Mouse (Mus musculus): ENCODE results near the gene Brip1. TPM values are rescaled to one million over a fixed set of nuclear protein-coding genes. Genes with fewer than 3 reads are reported as not detected.
A peak's percentile ranks its signal among the peaks of the same experiment; 100 is the strongest.

The Brip1 gene
- 1.7 and 2.1 TPM in 2 replicates for polyA plus RNA-seq (2015; fragmentation: Nextera tagmentation; extraction: Ambion mirVana)

DNA sequence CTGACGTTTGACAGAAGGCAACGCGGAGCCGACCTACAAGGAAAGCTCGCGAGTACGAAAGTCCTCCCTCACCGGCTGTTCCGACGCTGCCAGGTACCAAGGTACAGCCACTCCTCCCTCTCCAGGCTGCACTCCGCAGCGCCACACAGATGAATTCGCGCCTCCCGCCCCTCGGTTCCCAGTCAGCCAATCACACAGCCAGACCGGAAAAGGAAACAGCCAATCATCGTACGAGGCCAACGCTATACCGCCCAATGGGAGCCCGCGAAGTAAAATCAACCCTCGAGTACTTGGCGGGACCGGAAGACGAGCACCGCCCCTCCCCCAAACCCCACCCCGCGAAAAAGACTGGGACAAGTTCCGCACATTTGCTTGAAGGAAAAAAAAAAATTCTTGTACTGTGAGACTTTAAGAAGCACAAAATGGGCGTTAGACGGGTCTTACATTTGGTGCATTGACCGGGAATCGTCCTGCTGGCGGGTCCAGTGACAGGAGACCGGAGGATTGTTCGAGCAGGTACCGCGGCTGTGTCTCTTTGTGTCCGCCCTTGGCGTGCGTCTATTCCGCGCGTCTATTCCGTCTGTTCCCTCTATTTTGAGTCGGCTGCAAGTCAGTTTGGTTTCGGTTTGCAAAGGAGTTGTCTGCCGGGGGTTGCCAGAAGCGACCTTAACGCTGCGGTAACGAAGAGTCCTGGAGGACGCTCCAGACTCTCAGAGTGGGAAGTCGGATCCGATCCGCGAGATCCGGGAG, at the start of gene Brip1:
TSS of gene Brip1 (minus strand) at position 157 of the 750 bp plus-strand sequence.
- Histone ChIP-seq H3K36me3 (ENCODE audit: control insufficient read depth, insufficient read depth, low read length) (peaks cover 21% of the 10 kb centered on the region), H3K4me1 (ENCODE audit: control insufficient read depth, insufficient read depth, low read depth, low read length) (peaks cover 6% of the 10 kb centered on the region), H3K27me3 (replicated peaks; ENCODE audit: control insufficient read depth, insufficient read depth, low read length) (no peaks in the 10 kb centered on the region), H3K27ac (ENCODE audit: low read depth, low read length) (peak within 1 kb of the TSS; percentile 78), H3K9ac (ENCODE audit: low read depth, low read length) (peak within 1 kb of the TSS; percentile 74), H3K4me3 (ENCODE audit: low read length) (peak within 1 kb of the TSS; percentile 81), H3K9me3 (ENCODE audit: control insufficient read depth, low read length) (peaks cover 9% of the 10 kb centered on the region), H3K4me2 (ENCODE audit: low read length) (peak within 1 kb of the TSS; percentile 74)
- WGBS, result under 1% methylated on average over 60 of the region's 60 CpGs
- ATAC-seq, result peak; percentile 99

DNA sequence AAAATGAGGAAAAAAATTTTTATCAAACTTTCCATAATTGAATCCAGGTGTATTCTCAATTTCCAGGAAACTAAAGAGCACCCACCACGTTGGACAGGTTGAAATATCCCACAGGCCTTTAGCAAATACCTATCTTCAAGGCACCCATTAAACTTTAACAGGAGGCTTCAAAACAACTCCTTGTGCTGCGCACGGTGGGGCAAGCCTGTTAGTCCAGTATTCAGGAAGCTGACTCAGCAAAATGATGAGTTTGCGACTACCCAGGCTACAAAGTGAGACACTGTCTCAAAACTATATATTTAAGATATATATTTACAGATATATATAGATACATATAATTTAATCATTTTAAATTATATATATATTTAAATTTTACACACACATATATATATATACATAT, 31.5 kb upstream of the Brip1 start:
- peaks cover 26% of the 10 kb centered on the region for H3K36me3 ChIP-seq (ENCODE audit: control insufficient read depth, insufficient read depth, low read length)
- ATAC-seq, result no peak
- 95% methylated on average over 4 of the region's 4 CpGs for WGBS
- H3K27me3 ChIP-seq (replicated peaks; ENCODE audit: control insufficient read depth, insufficient read depth, low read length), result no peaks in the 10 kb centered on the region
- no peaks in the 10 kb centered on the region for H3K9me3 ChIP-seq (ENCODE audit: control insufficient read depth, low read length)
- H3K27ac ChIP-seq (ENCODE audit: low read depth, low read length), result no peak overlapping the region
- no peak overlapping the region for H3K4me2 ChIP-seq (ENCODE audit: low read length)
- no peaks in the 10 kb centered on the region for H3K4me1 ChIP-seq (ENCODE audit: control insufficient read depth, insufficient read depth, low read depth, low read length)
- no peak overlapping the region for H3K9ac ChIP-seq (ENCODE audit: low read depth, low read length)
- no peak overlapping the region for H3K4me3 ChIP-seq (ENCODE audit: low read length)

DNA sequence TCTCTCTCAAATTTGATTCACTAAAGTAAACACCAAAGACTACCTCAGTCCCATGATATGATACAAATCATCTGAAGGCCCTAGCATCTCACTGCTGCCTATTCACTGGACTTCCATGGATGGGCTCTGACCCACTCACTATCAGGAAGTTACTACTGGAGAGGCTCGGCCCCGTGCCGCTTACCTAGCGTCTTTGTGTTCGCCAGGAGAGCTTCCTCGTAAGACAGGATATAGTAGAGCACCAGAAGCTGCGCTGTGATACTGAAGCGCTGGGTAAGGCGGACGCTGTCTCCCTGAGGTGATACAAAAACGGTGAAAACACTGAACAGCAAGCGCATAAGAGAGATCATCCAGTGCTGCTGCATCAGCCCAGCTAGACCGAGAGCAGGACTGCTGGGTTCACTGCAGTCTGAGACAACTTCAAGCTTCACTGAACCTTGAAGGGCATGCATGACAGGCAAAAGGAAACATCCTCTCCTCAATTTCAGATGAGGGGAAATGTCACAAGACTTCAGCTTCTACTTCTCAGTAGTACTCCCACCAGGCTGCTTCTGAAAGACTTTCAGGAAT, 30.9 kb upstream of the Brip1 start:
- Histone ChIP-seq H3K4me3 (ENCODE audit: low read length) (no peak overlapping the region), H3K9me3 (ENCODE audit: control insufficient read depth, low read length) (no peaks in the 10 kb centered on the region), H3K27me3 (replicated peaks; ENCODE audit: control insufficient read depth, insufficient read depth, low read length) (no peaks in the 10 kb centered on the region), H3K27ac (ENCODE audit: low read depth, low read length) (no peak overlapping the region), H3K9ac (ENCODE audit: low read depth, low read length) (no peak overlapping the region), H3K36me3 (ENCODE audit: control insufficient read depth, insufficient read depth, low read length) (peaks cover 24% of the 10 kb centered on the region), H3K4me2 (ENCODE audit: low read length) (no peak overlapping the region), H3K4me1 (ENCODE audit: control insufficient read depth, insufficient read depth, low read depth, low read length) (no peaks in the 10 kb centered on the region)
- 95% methylated on average over 13 of the region's 13 CpGs for WGBS
- no peak for ATAC-seq

GRCm38 (mm10) chr11:86226646-86227180, 25.7 kb upstream of the Brip1 start:
- H3K4me2 ChIP-seq (ENCODE audit: low read length), result no peak overlapping the region
- no peaks in the 10 kb centered on the region for H3K27me3 ChIP-seq (replicated peaks; ENCODE audit: control insufficient read depth, insufficient read depth, low read length)
- H3K36me3 ChIP-seq (ENCODE audit: control insufficient read depth, insufficient read depth, low read length), result peaks cover 27% of the 10 kb centered on the region
- no peaks in the 10 kb centered on the region for H3K4me1 ChIP-seq (ENCODE audit: control insufficient read depth, insufficient read depth, low read depth, low read length)
- ATAC-seq, result no peak
- no peak overlapping the region for H3K27ac ChIP-seq (ENCODE audit: low read depth, low read length)
- WGBS, result 88% methylated on average over 8 of the region's 8 CpGs
- no peak overlapping the region for H3K9ac ChIP-seq (ENCODE audit: low read depth, low read length)
- H3K9me3 ChIP-seq (ENCODE audit: control insufficient read depth, low read length), result no peaks in the 10 kb centered on the region
- no peak overlapping the region for H3K4me3 ChIP-seq (ENCODE audit: low read length)

- H3K4me3 ChIP-seq (ENCODE audit: low read length), result no peak overlapping the region
- no peaks in the 10 kb centered on the region for H3K4me1 ChIP-seq (ENCODE audit: control insufficient read depth, insufficient read depth, low read depth, low read length)
- H3K36me3 ChIP-seq (ENCODE audit: control insufficient read depth, insufficient read depth, low read length), result peaks cover 21% of the 10 kb centered on the region
- no peaks in the 10 kb centered on the region for H3K27me3 ChIP-seq (replicated peaks; ENCODE audit: control insufficient read depth, insufficient read depth, low read length)
- WGBS, result 77% methylated on average over 4 of the region's 4 CpGs
- no peak overlapping the region for H3K27ac ChIP-seq (ENCODE audit: low read depth, low read length)
- H3K9ac ChIP-seq (ENCODE audit: low read depth, low read length), result no peak overlapping the region
- no peaks in the 10 kb centered on the region for H3K9me3 ChIP-seq (ENCODE audit: control insufficient read depth, low read length)
- no peak for ATAC-seq
- H3K4me2 ChIP-seq (ENCODE audit: low read length), result no peak overlapping the region
These were observed 24.8 kb upstream of the Brip1 start for GRCm38 (mm10) chr11:86225761-86226160.

- H3K27me3 ChIP-seq (replicated peaks; ENCODE audit: control insufficient read depth, insufficient read depth, low read length), result no peaks in the 10 kb centered on the region
- H3K9ac ChIP-seq (ENCODE audit: low read depth, low read length), result no peak overlapping the region
- H3K4me3 ChIP-seq (ENCODE audit: low read length), result no peak overlapping the region
- ATAC-seq, result no peak
- H3K4me2 ChIP-seq (ENCODE audit: low read length), result no peak overlapping the region
- no peak overlapping the region for H3K27ac ChIP-seq (ENCODE audit: low read depth, low read length)
- WGBS, result 77% methylated on average over 1 of the region's 1 CpGs
- H3K4me1 ChIP-seq (ENCODE audit: control insufficient read depth, insufficient read depth, low read depth, low read length), result no peaks in the 10 kb centered on the region
- H3K36me3 ChIP-seq (ENCODE audit: control insufficient read depth, insufficient read depth, low read length), result peaks cover 16% of the 10 kb centered on the region
- H3K9me3 ChIP-seq (ENCODE audit: control insufficient read depth, low read length), result no peaks in the 10 kb centered on the region
These were observed 10.8 kb upstream of the Brip1 start for GRCm38 (mm10) chr11:86211803-86212202.

DNA sequence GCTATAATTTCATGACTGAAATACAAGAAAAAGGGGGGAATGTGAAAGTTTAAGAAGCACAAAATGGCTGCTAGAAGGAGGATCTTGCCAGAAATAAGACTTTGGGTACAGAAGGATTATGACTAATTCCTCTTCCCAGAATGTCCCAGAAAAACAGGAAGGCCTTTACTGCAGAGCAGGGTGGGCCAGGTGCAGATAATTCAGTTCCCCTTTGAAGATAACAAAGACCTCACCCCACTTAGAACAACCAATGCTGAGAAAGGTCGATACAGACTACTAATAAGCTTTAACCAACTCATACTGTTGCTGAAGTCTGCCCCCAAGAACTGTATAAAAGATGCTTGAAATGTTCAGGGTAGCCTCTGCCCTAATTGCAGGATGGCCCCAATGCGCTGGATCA, 8.1 kb upstream of the Brip1 start:
- Histone ChIP-seq H3K4me1 (ENCODE audit: control insufficient read depth, insufficient read depth, low read depth, low read length) (no peaks in the 10 kb centered on the region), H3K9me3 (ENCODE audit: control insufficient read depth, low read length) (peaks cover 8% of the 10 kb centered on the region), H3K27ac (ENCODE audit: low read depth, low read length) (no peak overlapping the region), H3K36me3 (ENCODE audit: control insufficient read depth, insufficient read depth, low read length) (peaks cover 39% of the 10 kb centered on the region), H3K27me3 (replicated peaks; ENCODE audit: control insufficient read depth, insufficient read depth, low read length) (no peaks in the 10 kb centered on the region), H3K4me3 (ENCODE audit: low read length) (no peak overlapping the region), H3K4me2 (ENCODE audit: low read length) (no peak overlapping the region), H3K9ac (ENCODE audit: low read depth, low read length) (no peak overlapping the region)
- 93% methylated on average over 2 of the region's 2 CpGs for WGBS
- ATAC-seq, result no peak

DNA sequence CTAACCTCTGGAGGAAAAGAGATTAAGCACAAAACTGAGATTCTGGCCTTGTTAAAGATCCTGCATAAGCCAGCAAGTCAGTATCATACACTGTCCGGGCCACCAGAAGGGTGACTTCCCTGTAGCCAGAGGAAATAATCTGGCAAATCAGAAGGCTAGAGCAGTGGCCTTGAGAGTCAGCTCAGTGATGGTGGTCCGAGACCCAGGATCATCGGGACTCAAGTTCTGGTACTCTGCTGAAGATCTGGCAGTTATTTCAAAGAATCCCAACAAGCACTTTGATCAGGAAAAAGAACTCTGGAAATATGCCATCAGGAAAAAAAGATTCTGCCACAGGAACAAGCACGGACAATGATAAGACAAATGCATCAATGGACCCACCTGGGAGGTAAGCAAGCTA, 4.9 kb upstream of the Brip1 start:
- H3K9me3 ChIP-seq (ENCODE audit: control insufficient read depth, low read length), result peaks cover 9% of the 10 kb centered on the region
- WGBS, result 96% methylated on average over 4 of the region's 4 CpGs

DNA sequence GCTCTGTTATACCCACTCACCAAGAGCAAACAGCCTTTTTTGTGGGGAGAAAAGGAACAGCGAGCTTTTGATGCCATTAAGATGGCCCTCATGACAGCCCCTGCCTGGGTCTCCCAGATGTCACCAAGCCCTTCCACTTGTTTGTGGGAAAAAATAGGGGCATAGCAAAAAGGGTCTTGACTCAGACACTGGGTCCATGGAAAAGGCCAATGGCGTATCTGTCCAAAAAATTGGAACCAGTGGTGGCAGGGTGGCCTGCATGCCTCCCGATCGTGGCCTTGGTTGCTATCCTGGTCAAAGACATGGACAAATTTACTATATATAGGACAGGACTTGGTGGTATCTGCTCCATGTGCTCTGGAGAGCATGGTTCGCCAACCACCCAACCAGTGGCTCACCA, 4.0 kb upstream of the Brip1 start:
- no peak overlapping the region for H3K9ac ChIP-seq (ENCODE audit: low read depth, low read length)
- H3K27ac ChIP-seq (ENCODE audit: low read depth, low read length), result no peak overlapping the region
- no peaks in the 10 kb centered on the region for H3K27me3 ChIP-seq (replicated peaks; ENCODE audit: control insufficient read depth, insufficient read depth, low read length)
- H3K36me3 ChIP-seq (ENCODE audit: control insufficient read depth, insufficient read depth, low read length), result peaks cover 38% of the 10 kb centered on the region
- ATAC-seq, result no peak
- no peak overlapping the region for H3K4me2 ChIP-seq (ENCODE audit: low read length)
- 99% methylated on average over 5 of the region's 5 CpGs for WGBS
- H3K4me1 ChIP-seq (ENCODE audit: control insufficient read depth, insufficient read depth, low read depth, low read length), result peaks cover 6% of the 10 kb centered on the region
- H3K9me3 ChIP-seq (ENCODE audit: control insufficient read depth, low read length), result peaks cover 9% of the 10 kb centered on the region
- H3K4me3 ChIP-seq (ENCODE audit: low read length), result no peak overlapping the region

More for the DNA sequence above, 4.9 kb upstream of the Brip1 start:
- H3K4me2 ChIP-seq (ENCODE audit: low read length), result no peak overlapping the region
- no peak for ATAC-seq
- H3K36me3 ChIP-seq (ENCODE audit: control insufficient read depth, insufficient read depth, low read length), result peaks cover 38% of the 10 kb centered on the region
- H3K27ac ChIP-seq (ENCODE audit: low read depth, low read length), result no peak overlapping the region
- H3K9ac ChIP-seq (ENCODE audit: low read depth, low read length), result no peak overlapping the region
- H3K4me3 ChIP-seq (ENCODE audit: low read length), result no peak overlapping the region
- H3K27me3 ChIP-seq (replicated peaks; ENCODE audit: control insufficient read depth, insufficient read depth, low read length), result no peaks in the 10 kb centered on the region
- H3K4me1 ChIP-seq (ENCODE audit: control insufficient read depth, insufficient read depth, low read depth, low read length), result peaks cover 6% of the 10 kb centered on the region

Measured in hindbrain, embryonic 16.5 days (tissue).